Mouse (Mus musculus): Measurements from ENCODE around the gene Sfn. TPM values are rescaled to one million over a fixed set of nuclear protein-coding genes. Genes with fewer than 3 reads are reported as not detected.
A peak's percentile ranks its signal among the peaks of the same experiment; 100 is the strongest.

Sfn gene
- polyA plus RNA-seq, 1 experiment from 2014 or later, result 2.2 TPM

DNA sequence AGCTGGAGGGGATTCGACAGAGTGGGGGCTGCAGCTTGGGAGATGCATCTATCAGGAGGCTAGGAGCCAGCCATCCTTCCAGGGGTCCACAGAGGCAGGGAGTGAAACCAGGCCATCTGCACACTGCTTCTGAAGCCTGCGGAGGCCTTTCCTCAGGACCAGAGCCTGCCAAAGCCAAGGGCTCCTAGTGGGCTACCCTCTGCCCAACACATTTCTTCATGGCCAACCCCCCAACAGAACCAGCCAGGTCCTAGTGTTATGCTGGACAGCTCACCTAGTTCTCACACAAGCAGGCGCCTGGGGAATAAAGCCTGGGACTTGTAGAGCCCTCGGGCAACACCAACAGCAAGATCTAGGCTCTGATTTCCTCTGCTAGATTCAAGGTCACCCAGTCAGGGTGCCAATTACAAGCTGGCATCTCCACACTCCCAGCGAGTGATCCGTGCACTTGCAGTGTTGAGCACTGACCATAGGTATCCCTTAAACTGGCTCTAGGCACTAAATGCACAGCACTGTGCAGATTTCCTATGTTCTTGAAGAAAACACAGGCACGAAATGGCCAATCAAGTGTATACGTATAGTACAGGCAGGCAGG, 28.5 kb upstream of the Sfn start:
- WGBS, result 89% methylated on average over 8 of the region's 8 CpGs
- Histone ChIP-seq H3K27me3 (no peaks in the 10 kb centered on the region), H3K9me3 (no peaks in the 10 kb centered on the region)

DNA sequence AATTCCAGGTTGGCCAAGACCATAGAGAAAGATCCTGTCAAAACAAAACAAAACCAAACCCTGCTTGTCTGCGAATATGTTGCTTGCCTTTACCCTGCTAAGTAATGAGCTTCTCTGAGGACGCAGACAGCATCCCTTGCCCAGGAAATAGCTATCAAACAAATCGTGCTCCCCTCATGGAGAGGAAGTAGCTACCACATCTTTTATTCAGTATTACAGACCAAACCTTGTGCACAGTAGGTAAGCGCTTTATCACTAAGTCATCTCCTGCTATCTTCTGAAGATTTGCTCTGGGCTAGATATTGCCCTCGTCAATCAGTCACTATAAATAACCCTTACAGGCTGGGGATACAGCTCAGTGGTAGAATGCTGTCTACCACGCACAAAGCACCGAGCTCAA, 27.2 kb upstream of the Sfn start:
- Histone ChIP-seq H3K9ac (no peak overlapping the region), H3K9me3 (no peaks in the 10 kb centered on the region), H3K4me3 (no peak overlapping the region), H3K27ac (replicated peaks) (no peak overlapping the region), H3K4me2 (no peak overlapping the region), H3K36me3 (peaks cover 16% of the 10 kb centered on the region; the same call in 1 of the 2 replicates), H3K27me3 (no peaks in the 10 kb centered on the region), H3K4me1 (replicated peaks) (peaks cover 37% of the 10 kb centered on the region)
- ATAC-seq (ENCODE audit: low FRiP score, low read depth), result no peak
- 86% methylated on average over 7 of the region's 7 CpGs for WGBS

More for the DNA sequence above, 28.5 kb upstream of the Sfn start:
- Histone ChIP-seq H3K36me3 (peaks cover 14% of the 10 kb centered on the region; the same call in 1 of the 2 replicates), H3K4me2 (0 out of 2 replicates have a peak overlapping the region, but pooled peaks have one; percentile 16), H3K4me1 (replicated peaks) (peaks cover 37% of the 10 kb centered on the region), H3K27ac (replicated peaks) (no peak overlapping the region), H3K4me3 (no peak overlapping the region), H3K9ac (no peak overlapping the region)
- no peak for ATAC-seq (ENCODE audit: low FRiP score, low read depth)

DNA sequence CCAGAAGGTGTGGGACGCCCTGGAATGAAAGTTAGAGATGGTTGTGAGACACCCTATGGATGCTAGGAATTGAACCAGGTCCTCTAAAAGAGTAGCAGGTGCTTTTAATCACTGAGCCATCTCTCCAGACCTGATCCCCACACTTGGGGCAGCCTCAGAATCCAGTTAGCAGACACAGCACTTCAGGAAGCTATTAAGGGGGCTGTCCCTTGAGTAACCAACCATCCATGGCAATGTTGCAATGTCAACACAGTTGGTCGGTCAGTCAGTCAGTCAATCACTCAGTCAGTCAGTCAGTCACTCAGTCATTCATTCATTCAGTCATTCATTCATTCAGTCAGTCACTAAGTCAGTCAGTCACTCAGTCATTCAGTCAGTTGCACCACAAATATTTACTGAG, 26.5 kb upstream of the Sfn start:
- H3K36me3 ChIP-seq, result peaks cover 16% of the 10 kb centered on the region; the same call in 1 of the 2 replicates
- no peak overlapping the region for H3K4me3 ChIP-seq
- no peak overlapping the region for H3K4me2 ChIP-seq
- H3K4me1 ChIP-seq (replicated peaks), result peaks cover 33% of the 10 kb centered on the region
- H3K9ac ChIP-seq, result no peak overlapping the region
- H3K27me3 ChIP-seq, result no peaks in the 10 kb centered on the region
- H3K27ac ChIP-seq (replicated peaks), result no peak overlapping the region
- no peaks in the 10 kb centered on the region for H3K9me3 ChIP-seq
- no peak for ATAC-seq (ENCODE audit: low FRiP score, low read depth)
- WGBS, result 84% methylated on average over 2 of the region's 2 CpGs

DNA sequence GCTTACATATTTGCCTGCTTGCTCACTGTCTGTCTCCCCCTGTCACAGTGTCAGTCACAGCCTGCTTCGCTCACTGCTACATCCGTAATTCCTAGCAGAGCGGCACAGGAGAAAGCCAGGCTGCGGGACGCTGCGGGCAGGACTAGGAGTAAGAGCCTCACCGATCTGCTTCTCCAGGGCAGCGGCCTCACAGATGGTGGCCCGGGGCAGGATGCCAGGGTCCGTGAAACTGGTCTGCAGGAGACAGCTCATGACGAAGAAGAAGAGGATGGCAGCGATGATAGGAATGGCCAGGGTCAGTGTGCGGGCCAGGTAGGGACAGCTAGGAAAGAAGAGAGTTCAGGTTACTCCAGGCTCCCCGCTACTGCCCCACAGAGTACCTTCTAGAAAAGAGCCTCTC, 25.1 kb upstream of the Sfn start:
- peaks cover 16% of the 10 kb centered on the region; the same call in 1 of the 2 replicates for H3K36me3 ChIP-seq
- no peaks in the 10 kb centered on the region for H3K9me3 ChIP-seq
- 83% methylated on average over 14 of the region's 14 CpGs for WGBS
- no peak overlapping the region for H3K4me3 ChIP-seq
- no peaks in the 10 kb centered on the region for H3K27me3 ChIP-seq
- H3K9ac ChIP-seq, result no peak overlapping the region
- ATAC-seq (ENCODE audit: low FRiP score, low read depth), result no peak
- peaks cover 26% of the 10 kb centered on the region for H3K4me1 ChIP-seq (replicated peaks)
- H3K4me2 ChIP-seq, result no peak overlapping the region
- no peak overlapping the region for H3K27ac ChIP-seq (replicated peaks)

DNA sequence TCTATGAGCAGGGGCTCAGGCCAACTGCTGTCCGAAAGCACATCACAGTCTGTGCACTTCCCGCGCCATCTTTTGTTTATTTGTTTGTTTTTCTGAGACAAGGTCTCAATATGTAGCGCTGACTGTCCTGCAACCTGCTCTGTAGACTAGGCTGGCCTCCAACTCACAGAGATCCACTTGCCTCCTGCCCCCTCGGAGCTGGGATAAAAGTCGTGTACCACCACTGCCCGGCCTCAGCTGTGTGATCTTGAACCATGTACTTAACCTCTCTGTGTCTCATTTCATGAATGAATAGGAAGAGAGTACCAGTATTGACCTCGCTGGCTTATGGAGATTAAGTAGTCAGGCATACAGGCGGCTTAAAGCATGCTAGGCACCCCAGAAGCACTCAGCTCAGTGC, 24.7 kb upstream of the Sfn start:
- no peak overlapping the region for H3K4me3 ChIP-seq
- H3K36me3 ChIP-seq, result peaks cover 16% of the 10 kb centered on the region; the same call in 1 of the 2 replicates
- H3K4me2 ChIP-seq, result no peak overlapping the region
- no peak overlapping the region for H3K9ac ChIP-seq
- H3K27me3 ChIP-seq, result no peaks in the 10 kb centered on the region
- WGBS, result 88% methylated on average over 9 of the region's 9 CpGs
- ATAC-seq (ENCODE audit: low FRiP score, low read depth), result no peak
- H3K27ac ChIP-seq (replicated peaks), result no peak overlapping the region
- peaks cover 22% of the 10 kb centered on the region for H3K4me1 ChIP-seq (replicated peaks)
- no peaks in the 10 kb centered on the region for H3K9me3 ChIP-seq

DNA sequence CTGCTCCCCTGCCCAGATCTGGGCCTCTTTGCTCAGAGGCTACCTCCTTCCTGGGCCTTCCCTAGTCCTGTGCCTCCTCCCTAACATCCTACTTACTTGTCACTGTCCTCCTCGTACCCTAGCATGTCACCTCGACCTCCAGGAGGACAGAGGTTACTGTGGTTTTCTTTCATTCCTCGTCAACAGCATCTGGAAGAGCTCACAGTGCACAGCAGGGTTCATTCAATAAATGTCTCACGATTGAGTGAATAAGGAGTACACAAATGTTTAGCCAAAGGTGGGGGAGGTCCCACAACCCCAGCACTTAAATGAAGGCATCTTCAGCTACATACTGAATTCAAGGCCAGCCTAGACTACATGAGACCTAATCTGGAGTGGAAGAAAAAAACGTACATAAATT, 24.3 kb upstream of the Sfn start:
- ATAC-seq (ENCODE audit: low FRiP score, low read depth), result no peak

DNA sequence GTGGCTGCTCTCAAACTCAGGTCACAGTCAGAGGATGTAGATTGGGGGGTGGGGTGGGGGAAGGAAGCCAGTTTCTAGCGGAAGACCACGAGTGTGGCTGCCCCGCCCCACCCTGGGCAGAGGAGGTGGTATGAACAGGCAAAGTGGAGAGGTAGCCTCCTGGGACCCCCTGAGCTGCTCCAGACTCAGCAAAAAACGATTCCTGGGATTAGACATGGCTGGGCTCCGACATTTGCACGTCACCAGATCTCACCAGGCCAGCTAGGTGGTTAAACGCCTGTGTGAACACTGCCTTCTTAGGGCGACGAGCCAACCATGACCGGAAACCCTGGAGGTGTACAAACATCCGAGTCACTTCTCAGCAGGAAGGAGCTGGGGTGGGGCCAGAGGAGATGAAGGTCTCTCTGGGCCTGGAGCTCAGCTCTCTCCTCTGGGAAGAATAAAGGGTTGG, 23.7 kb upstream of the Sfn start:
- Histone ChIP-seq H3K36me3 (peaks cover 22% of the 10 kb centered on the region; the same call in 1 of the 2 replicates), H3K4me1 (replicated peaks) (peaks cover 12% of the 10 kb centered on the region), H3K9ac (no peak overlapping the region), H3K4me3 (no peak overlapping the region), H3K27me3 (no peaks in the 10 kb centered on the region), H3K4me2 (no peak overlapping the region), H3K27ac (replicated peaks) (no peak overlapping the region), H3K9me3 (no peaks in the 10 kb centered on the region)
- no peak for ATAC-seq (ENCODE audit: low FRiP score, low read depth)
- 59% methylated on average over 11 of the region's 11 CpGs for WGBS

More for the DNA sequence above, 24.3 kb upstream of the Sfn start:
- H3K9me3 ChIP-seq, result no peaks in the 10 kb centered on the region
- no peak overlapping the region for H3K4me3 ChIP-seq
- no peak overlapping the region for H3K9ac ChIP-seq
- H3K27me3 ChIP-seq, result no peaks in the 10 kb centered on the region
- H3K4me2 ChIP-seq, result no peak overlapping the region
- peaks cover 18% of the 10 kb centered on the region for H3K4me1 ChIP-seq (replicated peaks)
- 31% methylated on average over 5 of the region's 5 CpGs for WGBS
- peaks cover 17% of the 10 kb centered on the region; the same call in 1 of the 2 replicates for H3K36me3 ChIP-seq
- no peak overlapping the region for H3K27ac ChIP-seq (replicated peaks)

DNA sequence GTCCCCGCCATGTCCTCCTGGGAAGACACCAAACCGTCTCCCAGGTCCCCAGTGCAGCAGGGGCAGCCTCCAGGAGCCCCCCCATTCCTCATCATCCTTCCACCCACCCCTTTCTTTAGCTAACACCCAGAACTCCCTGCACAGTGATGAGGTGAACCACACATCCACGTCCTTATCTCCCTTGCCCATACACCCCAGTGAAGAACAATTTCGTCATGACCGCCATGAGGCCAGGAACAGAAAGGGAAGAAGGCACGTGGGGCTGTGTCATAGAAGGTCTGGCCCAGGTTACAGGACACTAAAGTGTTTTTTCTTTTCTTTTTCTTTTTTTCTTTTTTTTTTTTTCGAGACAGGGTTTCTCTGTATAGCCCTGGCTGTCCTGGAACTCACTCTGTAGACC, 22.9 kb upstream of the Sfn start:
- 0 out of 2 replicates have a peak, but pooled peaks cover 6% of the 10 kb centered on the region for H3K4me1 ChIP-seq (replicated peaks)
- no peak overlapping the region for H3K9ac ChIP-seq
- H3K4me3 ChIP-seq, result no peak overlapping the region
- H3K9me3 ChIP-seq, result no peaks in the 10 kb centered on the region
- no peak overlapping the region for H3K4me2 ChIP-seq
- H3K27me3 ChIP-seq, result no peaks in the 10 kb centered on the region
- WGBS, result 95% methylated on average over 7 of the region's 7 CpGs
- no peak for ATAC-seq (ENCODE audit: low FRiP score, low read depth)
- H3K27ac ChIP-seq (replicated peaks), result no peak overlapping the region
- peaks cover 26% of the 10 kb centered on the region; the same call in 1 of the 2 replicates for H3K36me3 ChIP-seq

DNA sequence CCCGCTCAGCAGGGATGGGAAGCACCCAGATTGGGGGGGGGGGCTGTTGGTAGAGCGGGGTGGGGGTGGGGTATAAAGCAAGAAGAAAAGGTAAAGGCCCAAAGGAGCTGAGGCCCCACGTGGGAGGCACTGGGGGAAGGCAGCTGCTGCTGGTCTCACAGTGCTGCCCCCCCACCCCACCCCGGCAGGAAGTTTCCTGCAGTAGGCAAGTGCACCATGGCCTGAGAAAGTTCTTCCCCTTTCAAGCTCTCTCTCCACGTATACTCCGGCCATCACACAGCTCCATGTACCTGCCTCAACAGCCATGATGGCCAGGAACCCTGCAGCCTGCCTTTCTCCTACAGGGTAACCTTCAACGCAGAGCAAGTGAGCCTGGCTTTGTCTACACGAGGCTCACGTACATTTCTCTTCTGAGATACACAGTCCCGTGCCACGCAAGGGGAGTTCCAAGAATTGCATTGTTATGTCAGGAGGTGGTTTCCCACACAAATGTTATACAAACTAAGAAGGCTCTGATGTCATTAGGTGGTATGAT, 20.3 kb upstream of the Sfn start:
- Histone ChIP-seq H3K4me2 (no peak overlapping the region), H3K4me1 (replicated peaks) (no peaks in the 10 kb centered on the region; the same call in 1 of the 2 replicates), H3K27me3 (no peaks in the 10 kb centered on the region), H3K36me3 (peaks cover 26% of the 10 kb centered on the region; the same call in 1 of the 2 replicates), H3K9ac (no peak overlapping the region), H3K9me3 (no peaks in the 10 kb centered on the region), H3K27ac (replicated peaks) (no peak overlapping the region), H3K4me3 (no peak overlapping the region)
- ATAC-seq (ENCODE audit: low FRiP score, low read depth), result no peak
- 81% methylated on average over 11 of the region's 11 CpGs for WGBS

DNA sequence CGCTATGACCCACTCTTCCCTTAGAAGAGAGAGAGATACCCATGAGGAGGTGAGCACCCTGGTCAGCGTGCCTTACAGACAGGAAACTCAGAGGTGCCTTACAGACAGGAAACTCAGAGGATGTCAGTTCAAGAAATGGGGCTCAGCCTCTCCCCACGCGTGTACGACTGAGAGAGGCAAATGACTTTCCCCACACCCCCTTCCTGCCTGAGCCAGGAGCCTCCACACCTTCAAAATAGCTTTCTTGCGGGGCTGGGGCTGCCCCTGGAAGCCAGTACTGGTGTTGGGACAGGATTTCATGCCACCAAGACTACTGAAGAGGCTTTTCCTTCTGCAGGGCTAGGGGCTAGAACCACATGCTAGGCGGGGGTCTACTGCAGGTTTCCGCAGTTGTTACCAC, 18.7 kb upstream of the Sfn start:
- 94% methylated on average over 8 of the region's 8 CpGs for WGBS
- no peaks in the 10 kb centered on the region for H3K27me3 ChIP-seq
- peaks cover 13% of the 10 kb centered on the region; the same call in 1 of the 2 replicates for H3K36me3 ChIP-seq
- ATAC-seq (ENCODE audit: low FRiP score, low read depth), result no peak
- H3K4me1 ChIP-seq (replicated peaks), result no peaks in the 10 kb centered on the region; the same call in 1 of the 2 replicates
- H3K27ac ChIP-seq (replicated peaks), result no peak overlapping the region
- no peak overlapping the region for H3K9ac ChIP-seq
- H3K4me3 ChIP-seq, result no peak overlapping the region
- H3K9me3 ChIP-seq, result no peaks in the 10 kb centered on the region
- no peak overlapping the region for H3K4me2 ChIP-seq

DNA sequence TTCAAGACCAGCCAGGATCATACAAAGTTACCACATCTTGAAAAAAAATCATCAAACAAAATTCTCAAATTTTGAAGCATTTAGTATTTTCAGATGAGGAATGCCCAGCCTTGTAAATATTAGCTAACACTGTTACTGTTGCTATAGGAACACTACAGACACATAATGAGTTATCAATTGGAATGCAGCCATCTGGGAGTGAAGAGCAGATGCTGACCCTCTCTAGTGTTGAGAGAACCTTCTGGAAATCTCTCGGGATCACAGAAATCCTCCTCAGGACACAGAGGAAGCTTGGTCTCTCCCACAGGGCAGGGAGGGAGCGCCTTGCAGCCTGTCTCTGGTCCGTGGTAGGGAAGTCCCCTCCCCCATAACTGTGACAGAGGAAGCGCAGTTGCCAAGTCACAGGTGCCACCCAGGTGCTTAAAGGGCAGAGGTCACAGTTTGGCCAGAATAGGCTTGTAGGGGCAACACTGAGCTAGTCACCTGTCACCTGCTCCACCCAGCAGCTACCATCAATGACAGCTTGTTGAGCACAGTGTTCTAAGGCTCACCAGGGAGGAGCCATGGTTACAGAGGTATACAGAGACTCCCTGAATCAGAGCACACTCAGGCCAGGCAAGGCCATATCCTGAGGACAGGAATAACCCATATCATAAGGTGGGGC, 17.6 kb upstream of the Sfn start:
- WGBS, result 74% methylated on average over 4 of the region's 4 CpGs
- Histone ChIP-seq H3K4me3 (no peak overlapping the region), H3K9me3 (no peaks in the 10 kb centered on the region), H3K27ac (replicated peaks) (no peak overlapping the region), H3K4me2 (no peak overlapping the region), H3K27me3 (no peaks in the 10 kb centered on the region), H3K9ac (no peak overlapping the region), H3K4me1 (replicated peaks) (no peaks in the 10 kb centered on the region; the same call in 1 of the 2 replicates), H3K36me3 (peaks cover 10% of the 10 kb centered on the region; the same call in 1 of the 2 replicates)
- ATAC-seq (ENCODE audit: low FRiP score, low read depth), result no peak

DNA sequence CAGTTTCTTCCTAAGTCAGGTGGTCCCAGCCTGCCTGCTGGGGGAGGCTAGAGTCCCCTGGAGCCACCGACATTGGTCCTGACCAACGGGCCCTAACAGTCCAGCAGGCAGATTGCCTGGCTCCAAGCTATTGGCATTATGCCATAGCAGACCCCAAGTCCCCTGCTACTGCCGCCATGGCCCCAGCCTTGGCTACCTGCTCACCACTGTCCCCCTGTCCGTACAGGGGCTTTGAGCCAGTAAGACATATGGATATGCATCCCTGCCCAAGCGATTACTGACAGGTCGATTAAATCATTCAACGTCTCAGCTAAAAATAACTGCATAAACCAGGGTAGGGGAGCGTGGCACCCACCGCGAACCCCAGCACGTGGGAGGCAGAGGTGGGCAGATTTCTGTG, 16.0 kb upstream of the Sfn start:
- Histone ChIP-seq H3K4me3 (no peak overlapping the region), H3K36me3 (peaks cover 21% of the 10 kb centered on the region), H3K27me3 (no peaks in the 10 kb centered on the region), H3K9me3 (no peaks in the 10 kb centered on the region), H3K4me1 (replicated peaks) (no peaks in the 10 kb centered on the region; the same call in 1 of the 2 replicates), H3K27ac (replicated peaks) (no peak overlapping the region), H3K9ac (no peak overlapping the region), H3K4me2 (no peak overlapping the region)
- no peak for ATAC-seq (ENCODE audit: low FRiP score, low read depth)
- 91% methylated on average over 11 of the region's 11 CpGs for WGBS

Data from hindbrain, embryonic 15.5 days (tissue).